Comparison of ENCODE assay signal across 25 mouse cellular contexts in the genomic region with DNA sequence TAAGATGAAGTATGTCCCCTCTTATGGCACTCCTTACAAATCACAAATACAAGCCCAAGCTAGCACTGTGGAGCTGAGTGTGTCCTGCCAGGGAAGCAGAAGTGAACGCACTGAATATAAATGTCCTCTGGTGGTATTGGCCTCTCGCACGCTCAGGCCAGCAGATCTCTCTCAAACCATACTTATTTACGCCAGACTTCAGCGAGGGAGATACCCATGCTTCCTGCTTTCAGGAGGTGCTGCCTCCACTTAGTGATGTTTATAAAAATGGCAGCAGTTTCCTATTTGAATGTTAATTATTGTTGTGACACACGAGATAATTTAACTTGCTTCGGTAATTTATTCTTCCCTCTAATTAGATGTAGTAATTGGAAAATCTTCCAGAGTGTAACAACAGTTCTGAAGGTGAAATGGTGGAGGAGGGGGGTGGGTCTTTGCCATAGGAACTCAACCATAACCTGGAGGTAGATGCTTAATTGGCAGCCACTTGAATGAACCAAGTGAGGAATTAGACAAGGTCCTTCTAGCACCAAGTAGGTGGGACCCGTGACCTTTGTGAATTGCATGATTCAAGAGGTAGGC.
DNase-seq lines count a peak whose midpoint lies in the region; ATAC-seq lines count a peak whose summit lies in the region.
"Had no signal": no experiment of that assay in that cellular context is flagged by ENCODE, and none has a peak within 500 bp of the region (broad histone marks: within the 10 kb centered on the region; RNA-seq: fewer than 3 reads in every experiment).

No protein-coding gene starts in this region.

- ATAC-seq in forebrain, embryonic 11.5 days (replicated peaks; ENCODE audit: low FRiP score) = peak; percentile 69
- no peak for ATAC-seq in hindbrain, embryonic 14.5 days (ENCODE audit: low FRiP score)
- ATAC-seq in forebrain, embryonic 13.5 days = peak; percentile 79
- ATAC-seq in forebrain, embryonic 16.5 days = peak; percentile 38; the same call in 1 of the 2 replicates
- ATAC-seq in kidney, embryonic 14.5 days (ENCODE audit: low FRiP score, low TSS enrichment) = no peak
- ATAC-seq: activated CD4-positive, CD25-positive, alpha-beta regulatory T cell, adult 4 months; intestine, postnatal 0 days had no signal

- H3K36me3 ChIP-seq in forebrain, embryonic 11.5 days (ENCODE audit: control insufficient read depth, insufficient read depth, low read length) = no peaks in the 10 kb centered on the region
- H3K36me3 ChIP-seq in forebrain, embryonic 10.5 days (replicated peaks) = no peaks in the 10 kb centered on the region
- H3K36me3 ChIP-seq in hindbrain, embryonic 14.5 days (replicated peaks; ENCODE audit: control insufficient read depth, insufficient read depth) = no peaks in the 10 kb centered on the region
- H3K36me3 ChIP-seq in hindbrain, embryonic 10.5 days = no peaks in the 10 kb centered on the region
- H3K36me3 ChIP-seq in forebrain, embryonic 13.5 days (ENCODE audit: poor library complexity, severe bottlenecking) = no peaks in the 10 kb centered on the region
- no peaks in the 10 kb centered on the region for H3K36me3 ChIP-seq in forebrain, embryonic 16.5 days (ENCODE audit: control insufficient read depth, insufficient read depth)
- no peaks in the 10 kb centered on the region for H3K36me3 ChIP-seq in kidney, embryonic 14.5 days (ENCODE audit: control insufficient read depth, insufficient read depth, low read length)
- H3K36me3 ChIP-seq: embryonic facial prominence, embryonic 12.5 days; embryonic facial prominence, embryonic 15.5 days; heart, embryonic 13.5 days; hindbrain, embryonic 15.5 days had no signal

- no peak overlapping the region for H3K27ac ChIP-seq in forebrain, embryonic 11.5 days (ENCODE audit: low read depth, low read length)
- H3K27ac ChIP-seq in forebrain, embryonic 10.5 days = no peak overlapping the region
- 0 out of 2 replicates have a peak overlapping the region, but pooled peaks have one; percentile 20 for H3K27ac ChIP-seq in hindbrain, embryonic 14.5 days
- H3K27ac ChIP-seq in hindbrain, embryonic 10.5 days = no peak overlapping the region
- no peak overlapping the region for H3K27ac ChIP-seq in forebrain, embryonic 13.5 days
- no peak overlapping the region for H3K27ac ChIP-seq in forebrain, embryonic 16.5 days (ENCODE audit: low read length)
- no peak overlapping the region for H3K27ac ChIP-seq in kidney, embryonic 14.5 days (ENCODE audit: low read depth, low read length)
- H3K27ac ChIP-seq: embryonic facial prominence, embryonic 12.5 days; embryonic facial prominence, embryonic 15.5 days; heart, embryonic 13.5 days; hindbrain, embryonic 15.5 days had no signal

- no peaks in the 10 kb centered on the region for H3K9me3 ChIP-seq in forebrain, embryonic 11.5 days (ENCODE audit: control insufficient read depth, low read length)
- H3K9me3 ChIP-seq in forebrain, embryonic 10.5 days = no peaks in the 10 kb centered on the region
- no peaks in the 10 kb centered on the region for H3K9me3 ChIP-seq in hindbrain, embryonic 14.5 days (ENCODE audit: control insufficient read depth, low read length)
- H3K9me3 ChIP-seq in hindbrain, embryonic 10.5 days = peaks cover 2% of the 10 kb centered on the region; the same call in 1 of the 2 replicates
- H3K9me3 ChIP-seq in forebrain, embryonic 13.5 days (replicated peaks) = no peaks in the 10 kb centered on the region
- no peaks in the 10 kb centered on the region for H3K9me3 ChIP-seq in forebrain, embryonic 16.5 days (ENCODE audit: control insufficient read depth, low read length)
- peaks cover 4% of the 10 kb centered on the region; the same call in 1 of the 2 replicates for H3K9me3 ChIP-seq in kidney, embryonic 14.5 days (ENCODE audit: control insufficient read depth, low read length)
- H3K9me3 ChIP-seq: embryonic facial prominence, embryonic 12.5 days; embryonic facial prominence, embryonic 15.5 days; hindbrain, embryonic 15.5 days had no signal

- no peaks in the 10 kb centered on the region for H3K27me3 ChIP-seq in forebrain, embryonic 11.5 days (ENCODE audit: control insufficient read depth, insufficient read depth, low read length)
- no peaks in the 10 kb centered on the region for H3K27me3 ChIP-seq in forebrain, embryonic 10.5 days (ENCODE audit: poor library complexity, severe bottlenecking)
- H3K27me3 ChIP-seq in hindbrain, embryonic 14.5 days (ENCODE audit: control insufficient read depth, insufficient read depth, low read length) = no peaks in the 10 kb centered on the region
- H3K27me3 ChIP-seq in hindbrain, embryonic 10.5 days (ENCODE audit: insufficient read depth, poor library complexity, severe bottlenecking) = no peaks in the 10 kb centered on the region
- H3K27me3 ChIP-seq in forebrain, embryonic 13.5 days = peaks cover 17% of the 10 kb centered on the region
- H3K27me3 ChIP-seq in forebrain, embryonic 16.5 days (replicated peaks; ENCODE audit: control insufficient read depth, insufficient read depth, low read length) = no peaks in the 10 kb centered on the region
- H3K27me3 ChIP-seq in kidney, embryonic 14.5 days (ENCODE audit: control insufficient read depth, insufficient read depth, low read length) = no peaks in the 10 kb centered on the region
- H3K27me3 ChIP-seq: embryonic facial prominence, embryonic 12.5 days; embryonic facial prominence, embryonic 15.5 days; heart, embryonic 13.5 days; hindbrain, embryonic 15.5 days had no signal

- no peak for DNase-seq in forebrain, embryonic 11.5 days (ENCODE audit: low spot score)
- DNase-seq in forebrain, embryonic 10.5 days (ENCODE audit: extremely low spot score, low spot score) = no peak
- DNase-seq in hindbrain, embryonic 14.5 days (ENCODE audit: low spot score) = no peak
- DNase-seq in hindbrain, embryonic 10.5 days (ENCODE audit: low spot score) = no peak
- DNase-seq in adrenal gland, adult 2 months = no peak
- DNase-seq: adrenal gland, postnatal 10 days; adrenal gland, postnatal 36 days; cerebellum, adult 11 months; cerebellum, adult 2 months; cerebellum, adult 9-11 months; cerebellum, postnatal 25 days; gastrocnemius, postnatal 10 days; heart, adult 18-20 months; heart, postnatal 14 days; heart, postnatal 4 days; kidney, adult 2 months had no signal

- no peak overlapping the region for H3K4me2 ChIP-seq in forebrain, embryonic 11.5 days (ENCODE audit: low read depth, low read length, severe bottlenecking)
- H3K4me2 ChIP-seq in hindbrain, embryonic 14.5 days (replicated peaks) = no peak overlapping the region
- no peak overlapping the region for H3K4me2 ChIP-seq in forebrain, embryonic 13.5 days
- H3K4me2 ChIP-seq in forebrain, embryonic 16.5 days (ENCODE audit: low read length) = no peak overlapping the region
- no peak overlapping the region for H3K4me2 ChIP-seq in kidney, embryonic 14.5 days (replicated peaks; ENCODE audit: low read depth, low read length)
- H3K4me2 ChIP-seq: embryonic facial prominence, embryonic 12.5 days; embryonic facial prominence, embryonic 15.5 days; heart, embryonic 13.5 days; hindbrain, embryonic 15.5 days had no signal

- 67% methylated on average over 8 of the region's 8 CpGs for WGBS in forebrain, embryonic 11.5 days
- 83% methylated on average over 8 of the region's 8 CpGs for WGBS in forebrain, embryonic 10.5 days
- WGBS in hindbrain, embryonic 14.5 days = 76% methylated on average over 8 of the region's 8 CpGs
- WGBS in hindbrain, embryonic 10.5 days = 95% methylated on average over 8 of the region's 8 CpGs
- WGBS in forebrain, embryonic 13.5 days = 47% methylated on average over 8 of the region's 8 CpGs
- WGBS in forebrain, embryonic 16.5 days = 21% methylated on average over 8 of the region's 8 CpGs
- 82% methylated on average over 8 of the region's 8 CpGs for WGBS in kidney, embryonic 14.5 days

- H3K4me1 ChIP-seq in forebrain, embryonic 11.5 days (replicated peaks; ENCODE audit: control insufficient read depth, insufficient read depth, low read length) = no peaks in the 10 kb centered on the region
- H3K4me1 ChIP-seq in forebrain, embryonic 10.5 days = no peaks in the 10 kb centered on the region
- H3K4me1 ChIP-seq in hindbrain, embryonic 14.5 days (replicated peaks; ENCODE audit: control insufficient read depth, insufficient read depth, low read length) = no peaks in the 10 kb centered on the region
- no peaks in the 10 kb centered on the region for H3K4me1 ChIP-seq in hindbrain, embryonic 10.5 days (replicated peaks)
- H3K4me1 ChIP-seq in forebrain, embryonic 13.5 days = peaks cover 10% of the 10 kb centered on the region
- 0 out of 2 replicates have a peak, but pooled peaks cover 3% of the 10 kb centered on the region for H3K4me1 ChIP-seq in forebrain, embryonic 16.5 days (replicated peaks; ENCODE audit: control insufficient read depth, insufficient read depth, low read length)
- no peaks in the 10 kb centered on the region for H3K4me1 ChIP-seq in kidney, embryonic 14.5 days (ENCODE audit: control insufficient read depth, insufficient read depth, low read length)
- H3K4me1 ChIP-seq: embryonic facial prominence, embryonic 15.5 days had no signal

- H3K4me3 ChIP-seq in forebrain, embryonic 11.5 days (ENCODE audit: low read depth, low read length) = no peak overlapping the region
- no peak overlapping the region for H3K4me3 ChIP-seq in forebrain, embryonic 10.5 days
- H3K4me3 ChIP-seq in hindbrain, embryonic 14.5 days (replicated peaks; ENCODE audit: low read length) = no peak overlapping the region
- H3K4me3 ChIP-seq in hindbrain, embryonic 10.5 days = no peak overlapping the region
- no peak overlapping the region for H3K4me3 ChIP-seq in forebrain, embryonic 13.5 days
- H3K4me3 ChIP-seq in forebrain, embryonic 16.5 days (replicated peaks; ENCODE audit: low read length) = no peak overlapping the region
- no peak overlapping the region for H3K4me3 ChIP-seq in kidney, embryonic 14.5 days (ENCODE audit: low read length)
- H3K4me3 ChIP-seq: embryonic facial prominence, embryonic 12.5 days; embryonic facial prominence, embryonic 15.5 days; heart, embryonic 13.5 days; hindbrain, embryonic 15.5 days had no signal

- H3K9ac ChIP-seq in forebrain, embryonic 11.5 days (ENCODE audit: low read length) = no peak overlapping the region
- H3K9ac ChIP-seq in hindbrain, embryonic 14.5 days = no peak overlapping the region
- H3K9ac ChIP-seq in forebrain, embryonic 13.5 days = no peak overlapping the region
- no peak overlapping the region for H3K9ac ChIP-seq in forebrain, embryonic 16.5 days (replicated peaks; ENCODE audit: low read depth, low read length)
- no peak overlapping the region for H3K9ac ChIP-seq in kidney, embryonic 14.5 days (ENCODE audit: low read depth, low read length)
- H3K9ac ChIP-seq: embryonic facial prominence, embryonic 12.5 days; embryonic facial prominence, embryonic 15.5 days; heart, embryonic 13.5 days; hindbrain, embryonic 15.5 days had no signal

Comparison
In these comparisons a context has a peak if more than half of its experiments do, and no peak if none do; other contexts are left out.
1. ATAC-seq: peak in forebrain, embryonic 11.5 days (single experiment), forebrain, embryonic 13.5 days (single experiment) and forebrain, embryonic 16.5 days (single experiment); none in hindbrain, embryonic 14.5 days (single experiment) and kidney, embryonic 14.5 days (single experiment).